Mouse (Mus musculus) inflammation-experienced regulatory T-cells, adult 16 weeks (primary cell): ENCODE measurements around the gene Cep55. TPM values are rescaled to one million over a fixed set of nuclear protein-coding genes. Genes with fewer than 3 reads are reported as not detected.

Source experiments
- polyA plus RNA-seq: library from polyadenylated mRNA; unstranded; fragments of 100-300 nt; shearing (Covaris generic); gene quantifications from one replicate; pipeline ENCODE4 v1.2.1, GENCODE M21; 2017

Gene Cep55
- polyA plus RNA-seq, result 5.8 TPM

DNA sequence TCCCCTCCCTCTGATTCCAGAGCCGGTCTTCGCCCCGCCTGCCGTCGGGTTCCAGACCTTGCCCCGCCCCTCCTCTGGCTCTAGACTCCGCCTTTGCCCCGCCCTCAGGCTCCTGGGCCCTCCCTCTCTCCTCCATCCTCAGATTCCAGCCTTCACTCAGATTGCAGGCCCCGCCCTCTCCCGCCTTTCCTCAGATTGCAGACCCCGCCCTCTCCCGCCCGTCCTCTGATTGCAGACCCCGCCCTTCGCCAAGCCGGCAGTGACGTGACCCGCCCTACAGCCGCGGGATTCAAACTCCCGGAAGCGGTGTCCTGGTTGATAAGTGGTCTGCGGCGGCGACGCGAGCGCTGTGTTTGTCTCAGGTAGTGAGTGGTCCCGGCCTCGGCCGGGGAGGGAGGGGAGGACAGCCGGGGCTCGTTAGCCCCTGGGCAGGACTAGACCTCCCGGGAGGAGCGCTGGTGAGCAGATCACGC lies at the start of gene Cep55:
Gene Cep55, plus strand, starts transcription at position 292 of the 473 bp plus-strand sequence.

DNA sequence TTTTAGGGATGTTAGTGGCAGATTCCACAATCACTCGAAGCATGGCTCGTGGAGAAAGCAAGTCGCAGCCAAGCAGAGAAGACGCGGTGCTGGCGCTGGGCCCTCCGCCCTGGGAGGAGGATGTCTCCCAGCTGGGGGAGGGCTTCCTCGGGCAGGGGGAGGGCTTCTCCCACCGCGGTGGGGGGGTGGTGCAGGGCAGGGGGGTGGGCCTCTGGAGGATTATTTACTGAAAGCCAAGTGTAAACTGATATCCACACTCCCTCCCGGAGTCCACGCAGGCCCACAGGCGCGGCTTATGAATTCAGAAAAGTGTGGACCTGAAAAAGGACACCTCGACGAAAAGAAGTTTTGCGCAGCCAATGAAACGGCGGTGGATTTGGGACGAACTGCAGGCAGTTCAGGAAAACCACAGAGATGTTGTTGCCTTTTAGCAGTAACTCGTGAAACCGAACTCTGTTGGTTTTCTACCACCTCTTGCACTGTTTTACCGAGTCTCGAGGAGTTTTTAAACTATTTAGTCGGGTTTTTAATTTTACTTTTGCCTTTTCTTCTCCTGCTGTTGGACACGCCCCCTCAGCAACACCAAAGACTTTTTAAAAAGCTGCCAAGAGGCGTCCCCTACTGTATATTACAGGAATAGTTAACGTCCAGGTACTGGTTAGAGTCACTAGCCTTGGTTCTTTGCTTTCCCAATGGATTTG lies 11.4 kb upstream of the Cep55 start, which contains the start of gene Myof:
Gene Myof, minus strand, starts transcription at position 297 of the 701 bp plus-strand sequence.

DNA sequence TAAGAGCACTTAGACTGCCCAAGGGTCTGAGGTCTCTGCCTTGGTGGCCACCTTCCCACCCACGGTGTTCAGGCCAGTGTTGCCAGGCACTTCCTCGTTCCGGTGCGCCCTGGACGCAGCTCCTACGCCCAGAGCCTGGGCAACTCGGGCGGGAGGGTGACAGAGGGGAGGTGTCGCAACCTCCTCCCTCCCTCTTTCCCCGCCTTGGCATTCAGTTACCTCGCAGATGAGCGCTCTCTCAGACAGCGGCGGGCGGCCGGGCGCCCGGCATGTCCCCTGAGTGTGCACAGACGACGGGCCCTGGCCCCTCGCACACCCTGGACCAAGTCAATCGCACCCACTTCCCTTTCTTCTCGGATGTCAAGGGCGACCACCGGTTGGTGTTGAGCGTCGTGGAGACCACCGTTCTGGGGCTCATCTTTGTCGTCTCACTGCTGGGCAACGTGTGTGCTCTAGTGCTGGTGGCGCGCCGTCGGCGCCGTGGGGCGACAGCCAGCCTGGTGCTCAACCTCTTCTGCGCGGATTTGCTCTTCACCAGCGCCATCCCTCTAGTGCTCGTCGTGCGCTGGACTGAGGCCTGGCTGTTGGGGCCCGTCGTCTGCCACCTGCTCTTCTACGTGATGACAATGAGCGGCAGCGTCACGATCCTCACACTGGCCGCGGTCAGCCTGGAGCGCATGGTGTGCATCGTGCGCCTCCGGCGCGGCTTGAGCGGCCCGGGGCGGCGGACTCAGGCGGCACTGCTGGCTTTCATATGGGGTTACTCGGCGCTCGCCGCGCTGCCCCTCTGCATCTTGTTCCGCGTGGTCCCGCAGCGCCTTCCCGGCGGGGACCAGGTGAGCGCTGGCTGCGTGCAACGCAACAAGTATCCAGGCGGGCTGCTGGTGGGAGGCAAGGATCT lies 42.3 kb downstream of the Cep55 start, which contains the start of gene Ffar4:
Gene Ffar4, plus strand, starts transcription at position 214 of the 901 bp plus-strand sequence.

Other genes with a start within 250 kb of the Cep55 start
- 0.56 TPM for gene Myof, start 11.4 kb upstream of the Cep55 start, polyA plus RNA-seq
- gene Ffar4, start 42.1 kb downstream of the Cep55 start, polyA plus RNA-seq, result not detected
- gene Rbp4, start 70.3 kb downstream of the Cep55 start, polyA plus RNA-seq, result not detected
- gene Pde6c, start 77.8 kb downstream of the Cep55 start, polyA plus RNA-seq, result 0.10 TPM
- 24.1 TPM for gene Fra10ac1, start 169.1 kb downstream of the Cep55 start, polyA plus RNA-seq
- gene Lgi1, start 209.5 kb downstream of the Cep55 start, polyA plus RNA-seq, result 0.13 TPM